Mouse (Mus musculus): ENCODE measurements around the gene Jam3. TPM values are rescaled to one million over a fixed set of nuclear protein-coding genes. Genes with fewer than 3 reads are reported as not detected.

Jam3 gene
- polyA plus RNA-seq, 1 experiment from 2014 or later: 68.9 TPM

DNA sequence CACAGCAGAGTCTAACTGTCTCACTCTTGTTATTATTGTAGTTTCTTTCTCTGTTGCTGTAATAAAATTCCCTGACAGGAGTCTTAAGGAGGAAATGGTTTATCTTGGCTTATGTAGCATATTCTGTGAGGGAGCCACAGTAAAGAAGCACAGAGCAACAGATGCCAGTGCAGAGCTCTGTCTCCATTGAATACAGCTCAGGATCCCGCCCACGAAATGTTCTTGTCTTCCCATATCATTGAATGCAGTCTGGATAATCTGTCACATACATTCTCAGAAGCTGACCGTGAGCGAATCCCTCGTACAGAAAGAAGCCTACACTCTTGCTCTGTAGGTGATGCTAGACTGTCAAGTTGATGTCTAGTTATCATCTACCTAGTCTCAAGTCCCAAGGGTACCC is 96.9 kb downstream of the Jam3 start:
- H3K4me2 ChIP-seq: no peak overlapping the region
- H3K27ac ChIP-seq (replicated peaks): no peak overlapping the region
- no peaks in the 10 kb centered on the region for H3K27me3 ChIP-seq
- no peak for ATAC-seq (ENCODE audit: low read depth)
- no peaks in the 10 kb centered on the region for H3K4me1 ChIP-seq (replicated peaks)
- peaks cover 87% of the 10 kb centered on the region for H3K36me3 ChIP-seq
- WGBS: 94% methylated on average over 5 of the region's 5 CpGs
- no peak overlapping the region for H3K9ac ChIP-seq
- no peaks in the 10 kb centered on the region for H3K9me3 ChIP-seq
- no peak overlapping the region for H3K4me3 ChIP-seq

GRCm38 (mm10) chr9:27049492-27049891 is 105.7 kb downstream of the Jam3 start:
- Histone ChIP-seq H3K27me3 (no peaks in the 10 kb centered on the region), H3K9ac (no peak overlapping the region), H3K4me1 (replicated peaks) (no peaks in the 10 kb centered on the region), H3K27ac (replicated peaks) (no peak overlapping the region), H3K36me3 (peaks cover 83% of the 10 kb centered on the region), H3K4me3 (no peak overlapping the region), H3K4me2 (no peak overlapping the region), H3K9me3 (no peaks in the 10 kb centered on the region)
- ATAC-seq (ENCODE audit: low read depth): no peak
- 89% methylated on average over 2 of the region's 2 CpGs for WGBS

Other genes starting within 250 kb of the Jam3 start
- not detected in 2 replicates for gene Gm1110, start 232.3 kb downstream of the Jam3 start, polyA plus RNA-seq (2015; fragmentation: Nextera tagmentation; extraction: Ambion mirVana)
- 30.7 and 34.2 TPM in 2 replicates for gene Acad8, start 155.9 kb downstream of the Jam3 start, polyA plus RNA-seq (2015; fragmentation: Nextera tagmentation; extraction: Ambion mirVana)
- gene Thyn1, start 155.7 kb downstream of the Jam3 start, polyA plus RNA-seq (2015; fragmentation: Nextera tagmentation; extraction: Ambion mirVana): 130 and 136 TPM in 2 replicates
- gene Vps26b, start 125.4 kb downstream of the Jam3 start, polyA plus RNA-seq (2015; fragmentation: Nextera tagmentation; extraction: Ambion mirVana): 73.1 and 81.1 TPM in 2 replicates
- gene Ncapd3, start 125.2 kb downstream of the Jam3 start, polyA plus RNA-seq (2015; fragmentation: Nextera tagmentation; extraction: Ambion mirVana): 13.6 and 15.1 TPM in 2 replicates
- gene Igsf9b, start 143.8 kb upstream of the Jam3 start, polyA plus RNA-seq (2015; fragmentation: Nextera tagmentation; extraction: Ambion mirVana): 12.6 and 14.3 TPM in 2 replicates
- not detected in 2 replicates for gene Spata19, start 241.4 kb upstream of the Jam3 start, polyA plus RNA-seq (2015; fragmentation: Nextera tagmentation; extraction: Ambion mirVana)

Data from neural tube, embryonic 13.5 days (tissue).